Mouse (Mus musculus): ENCODE measurements at regions not wholly inside any gene's neighbourhood (a gene's known extent, or its start where the extent isn't known, plus 50 kb on each side); places are given as distances from the start of the nearest gene placed in this dataset.

GRCm38 (mm10) chr6:67111581-67111980, 74.3 kb upstream of the Gadd45a start:
- ATAC-seq (ENCODE audit: insufficient read depth), result no peak
- no peaks in the 10 kb centered on the region for H3K9me3 ChIP-seq (ENCODE audit: control insufficient read depth, low read length)
- WGBS (ENCODE audit: insufficient replicate concordance), result 56% methylated on average over 2 of the region's 2 CpGs

DNA sequence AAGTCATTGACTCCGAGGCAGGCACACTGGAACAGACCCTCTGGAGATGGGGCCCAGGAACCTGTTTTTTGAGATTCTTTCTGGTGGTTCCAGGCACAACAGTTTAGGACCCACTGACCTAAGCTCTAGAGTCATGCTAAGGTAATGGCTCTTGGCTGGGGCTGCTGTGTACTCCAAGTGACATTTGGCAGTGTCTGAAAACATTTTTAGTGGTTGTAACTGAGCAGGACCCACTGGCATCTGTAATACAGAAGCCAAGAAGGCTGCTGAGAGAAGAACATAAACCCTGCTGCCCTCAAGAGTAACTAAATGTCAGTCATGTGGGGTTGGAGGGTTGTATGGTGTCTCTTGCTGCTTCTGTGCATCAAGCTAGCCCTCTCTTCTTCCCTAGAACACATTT, 73.1 kb upstream of the Gadd45a start:
- Histone ChIP-seq H3K9me3 (ENCODE audit: control insufficient read depth, low read length) (no peaks in the 10 kb centered on the region), H3K36me3 (replicated peaks; ENCODE audit: control insufficient read depth, insufficient read depth, low read depth) (no peaks in the 10 kb centered on the region), H3K4me2 (ENCODE audit: low read depth) (no peak overlapping the region), H3K9ac (replicated peaks) (no peak overlapping the region), H3K4me1 (replicated peaks; ENCODE audit: control insufficient read depth in 2 of 2, insufficient read depth in 2 of 2, low read length in 1 of 2) (peaks cover 0 to 7% of the 10 kb centered on the region in 2 experiments; a peak in 2 of 4 replicates), H3K27me3 (ENCODE audit: control insufficient read depth, insufficient read depth, low read length) (no peaks in the 10 kb centered on the region), H3K27ac (no peak overlapping the region), H3K4me3 (ENCODE audit: insufficient read depth in 1 of 2, low read depth in 2 of 2, low read length in 2 of 2) (no peak overlapping the region)
- ATAC-seq (ENCODE audit: insufficient read depth) (no peak), DNase-seq (ENCODE audit: low read depth in 3 of 3, low spot score in 3 of 3) (no peak)
- 40% methylated on average over 1 of the region's 1 CpGs for WGBS (ENCODE audit: insufficient replicate concordance)
- TF ChIP-seq CTCF (IDR thresholded peaks at IDR 0.05; ENCODE audit: low read depth) (no peak), EP300 (IDR thresholded peaks at IDR 0.05; ENCODE audit: low read depth) (no peak)

More at GRCm38 (mm10) chr6:67111581-67111980, 74.3 kb upstream of the Gadd45a start:
- Histone ChIP-seq H3K36me3 (replicated peaks; ENCODE audit: control insufficient read depth, insufficient read depth, low read depth) (no peaks in the 10 kb centered on the region), H3K27me3 (ENCODE audit: control insufficient read depth, insufficient read depth, low read length) (no peaks in the 10 kb centered on the region), H3K4me1 (replicated peaks; ENCODE audit: control insufficient read depth in 2 of 2, insufficient read depth in 2 of 2, low read length in 1 of 2) (peaks cover 0 to 10% of the 10 kb centered on the region in 2 experiments; a peak in 2 of 4 replicates), H3K27ac (no peak overlapping the region), H3K9ac (replicated peaks) (no peak overlapping the region), H3K4me3 (ENCODE audit: insufficient read depth in 1 of 2, low read depth in 2 of 2, low read length in 2 of 2) (no peak overlapping the region), H3K4me2 (ENCODE audit: low read depth) (no peak overlapping the region)
- TF ChIP-seq CTCF (IDR thresholded peaks at IDR 0.05; ENCODE audit: low read depth) (no peak), EP300 (IDR thresholded peaks at IDR 0.05; ENCODE audit: low read depth) (no peak)
- no peak for DNase-seq (ENCODE audit: low read depth in 3 of 3, low spot score in 3 of 3)

- ATAC-seq (ENCODE audit: insufficient read depth), result no peak
- Histone ChIP-seq H3K4me1 (replicated peaks; ENCODE audit: control insufficient read depth in 2 of 2, insufficient read depth in 2 of 2, low read length in 1 of 2) (peaks cover 0 to 7% of the 10 kb centered on the region in 2 experiments; a peak in 2 of 4 replicates), H3K27ac (no peak overlapping the region), H3K4me3 (ENCODE audit: insufficient read depth in 1 of 2, low read depth in 2 of 2, low read length in 2 of 2) (no peak overlapping the region), H3K9ac (replicated peaks) (no peak overlapping the region), H3K4me2 (ENCODE audit: low read depth) (no peak overlapping the region), H3K27me3 (ENCODE audit: control insufficient read depth, insufficient read depth, low read length) (no peaks in the 10 kb centered on the region), H3K36me3 (replicated peaks; ENCODE audit: control insufficient read depth, insufficient read depth, low read depth) (no peaks in the 10 kb centered on the region), H3K9me3 (ENCODE audit: control insufficient read depth, low read length) (no peaks in the 10 kb centered on the region)
- TF ChIP-seq EP300 (IDR thresholded peaks at IDR 0.05; ENCODE audit: low read depth), result no peak
- TF ChIP-seq CTCF (IDR thresholded peaks at IDR 0.05; ENCODE audit: low read depth), result no peak
- WGBS (ENCODE audit: insufficient replicate concordance), result 50% methylated on average over 4 of the region's 4 CpGs
- no peak for DNase-seq (ENCODE audit: low read depth in 3 of 3, low spot score in 3 of 3)
Observed at GRCm38 (mm10) chr6:67109774-67110173, 72.5 kb upstream of the Gadd45a start.

DNA sequence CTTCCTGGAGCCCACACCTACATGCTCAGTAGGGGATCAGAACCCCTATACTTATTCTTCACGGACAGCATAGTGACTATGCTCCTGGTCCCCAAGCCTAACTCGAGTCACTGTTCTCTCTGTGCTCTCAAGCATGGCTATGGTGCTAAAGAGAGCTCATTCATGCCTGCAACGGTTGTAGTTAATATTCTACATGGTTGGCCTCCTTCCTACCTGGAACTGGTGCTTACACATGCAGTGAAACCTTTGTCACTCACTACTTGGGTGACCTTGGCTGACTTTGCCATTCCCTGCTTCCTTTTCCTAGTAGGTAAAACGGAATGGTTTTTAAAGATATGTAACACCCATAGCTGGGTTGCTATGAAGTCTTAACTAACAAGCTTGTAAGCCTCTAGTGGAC, 70.3 kb upstream of the Gadd45a start:
- no peaks in the 10 kb centered on the region for H3K36me3 ChIP-seq (replicated peaks; ENCODE audit: control insufficient read depth, insufficient read depth, low read depth)
- 52% methylated on average over 4 of the region's 4 CpGs for WGBS (ENCODE audit: insufficient replicate concordance)
- no peak for DNase-seq (ENCODE audit: low read depth in 3 of 3, low spot score in 3 of 3)
- no peak overlapping the region for H3K27ac ChIP-seq
- no peaks in the 10 kb centered on the region for H3K27me3 ChIP-seq (ENCODE audit: control insufficient read depth, insufficient read depth, low read length)
- H3K4me3 ChIP-seq (ENCODE audit: insufficient read depth in 1 of 2, low read depth in 2 of 2, low read length in 2 of 2), result no peak overlapping the region
- H3K9me3 ChIP-seq (ENCODE audit: control insufficient read depth, low read length), result no peaks in the 10 kb centered on the region
- TF ChIP-seq EP300 (IDR thresholded peaks at IDR 0.05; ENCODE audit: low read depth) (no peak), CTCF (IDR thresholded peaks at IDR 0.05; ENCODE audit: low read depth) (no peak)
- H3K9ac ChIP-seq (replicated peaks), result no peak overlapping the region
- ATAC-seq (ENCODE audit: insufficient read depth), result no peak
- peaks cover 0 to 5% of the 10 kb centered on the region in 2 experiments; a peak in 1 of 4 replicates for H3K4me1 ChIP-seq (replicated peaks; ENCODE audit: control insufficient read depth in 2 of 2, insufficient read depth in 2 of 2, low read length in 1 of 2)
- H3K4me2 ChIP-seq (ENCODE audit: low read depth), result no peak overlapping the region

DNA sequence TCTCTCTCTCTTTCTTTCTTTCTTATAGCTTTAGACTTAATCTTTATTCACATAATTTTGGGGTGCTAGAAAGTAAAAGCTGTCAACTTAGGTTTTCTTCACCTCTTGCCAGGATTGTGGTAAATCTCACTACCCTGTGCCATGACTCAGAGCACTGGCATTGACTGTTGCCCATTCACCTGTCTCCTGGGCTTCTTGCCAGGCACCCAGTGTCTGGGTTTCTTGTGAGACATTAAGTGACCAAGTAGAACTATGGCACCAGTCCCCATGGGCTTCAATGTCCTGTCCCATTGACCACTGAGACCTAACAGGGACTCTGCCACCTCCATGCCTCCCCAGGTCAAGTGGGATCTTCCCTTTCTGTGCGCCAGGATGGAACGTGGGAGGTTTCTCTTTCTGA, 69.2 kb upstream of the Gadd45a start:
- Histone ChIP-seq H3K4me1 (replicated peaks; ENCODE audit: control insufficient read depth in 2 of 2, insufficient read depth in 2 of 2, low read length in 1 of 2) (peaks cover 0 to 7% of the 10 kb centered on the region in 2 experiments; a peak in 1 of 4 replicates), H3K9me3 (ENCODE audit: control insufficient read depth, low read length) (no peaks in the 10 kb centered on the region), H3K27ac (no peak overlapping the region), H3K27me3 (ENCODE audit: control insufficient read depth, insufficient read depth, low read length) (no peaks in the 10 kb centered on the region), H3K4me3 (ENCODE audit: insufficient read depth in 1 of 2, low read depth in 2 of 2, low read length in 2 of 2) (no peak overlapping the region), H3K9ac (replicated peaks) (no peak overlapping the region), H3K4me2 (ENCODE audit: low read depth) (no peak overlapping the region), H3K36me3 (replicated peaks; ENCODE audit: control insufficient read depth, insufficient read depth, low read depth) (no peaks in the 10 kb centered on the region)
- WGBS (ENCODE audit: insufficient replicate concordance), result 52% methylated on average over 2 of the region's 2 CpGs
- DNase-seq (ENCODE audit: low read depth in 3 of 3, low spot score in 3 of 3) (no peak), ATAC-seq (ENCODE audit: insufficient read depth) (no peak)
- TF ChIP-seq CTCF (IDR thresholded peaks at IDR 0.05; ENCODE audit: low read depth) (no peak), EP300 (IDR thresholded peaks at IDR 0.05; ENCODE audit: low read depth) (no peak)

Data from liver, embryonic 14.5 days (tissue).